Mouse (Mus musculus) lung, embryonic 14.5 days (tissue): Measurements from ENCODE around the gene Irf2. TPM values are rescaled to one million over a fixed set of nuclear protein-coding genes. Genes with fewer than 3 reads are reported as not detected.

Source experiments
- ATAC-seq: fragments of 200-750 bp; cut with Nextera tagmentation; 2 replicates; pipeline ENCODE4 v1.8.0; 2017; ENCODE audit warnings: mild to moderate bottlenecking, moderate TSS enrichment, moderate library complexity; ENCODE audit not compliant: insufficient read depth
- DNase-seq: peaks from one replicate; pipeline ENCODE4 v3.0.0-alpha.2; 2015
- H3K27ac ChIP-seq: fragments of 300-500 bp; sonication (generic); 2 replicates; pipeline ENCODE4 v1.5.1; 2014; ENCODE audit warnings: low read depth, mild to moderate bottlenecking, moderate library complexity
- H3K27me3 ChIP-seq: fragments of 300-500 bp; sonication (generic); 2 replicates; pipeline ENCODE4 v1.6.1; 2014; ENCODE audit warnings: low read length, control low read depth; ENCODE audit not compliant: insufficient read depth
- H3K36me3 ChIP-seq: fragments of 300-500 bp; sonication (generic); 2 replicates; pipeline ENCODE4 v1.6.1; 2014; ENCODE audit warnings: control low read depth; ENCODE audit not compliant: insufficient read depth
- H3K4me1 ChIP-seq: fragments of 300-500 bp; sonication (generic); 2 replicates; pipeline ENCODE4 v1.6.1; 2014; ENCODE audit warnings: antibody characterized with exemption, control low read depth; ENCODE audit not compliant: insufficient read depth
- H3K4me2 ChIP-seq: fragments of 300-500 bp; sonication (generic); 2 replicates; pipeline ENCODE4 v1.6.1; 2014; ENCODE audit warnings: mild to moderate bottlenecking
- H3K4me3 ChIP-seq: fragments of 300-500 bp; sonication (generic); 2 replicates; pipeline ENCODE4 v1.5.1; 2014; ENCODE audit warnings: low read depth, low read length
- H3K9ac ChIP-seq: fragments of 300-500 bp; sonication (generic); 2 replicates; pipeline ENCODE4 v1.6.1; 2014
- H3K9me3 ChIP-seq: fragments of 300-500 bp; sonication (generic); 2 replicates; pipeline ENCODE4 v1.6.1; 2016; ENCODE audit warnings: low read depth, low read length, control low read depth
- CTCF ChIP-seq: IDR thresholded peaks from 2 replicates; pipeline ENCODE4 v1.5.1; 2016; ENCODE audit warnings: antibody characterized with exemption, low read depth
- WGBS: fragments of 180-500 bp; shearing (Covaris S2); extraction: QIAGEN DNeasy Blood & Tissue Kit; methylation state at CpG from one replicate; pipeline ENCODE4 v1.1.7; 2014; 5-methylcytosine and 5-hydroxymethylcytosine counted together
- polyA plus RNA-seq: library from polyadenylated mRNA; unstranded; fragments of >200 nt; fragmentation: Nextera tagmentation; extraction: Ambion mirVana; gene quantifications from 2 replicates; pipeline ENCODE4 v1.2.1, GENCODE M21; 2014

Irf2 gene
- polyA plus RNA-seq, 1 experiment from 2014 or later, result 16.8 TPM

- Histone ChIP-seq H3K4me3 (0 out of 2 replicates have a peak overlapping the region, but pooled peaks have one; percentile 94), H3K4me1 (peaks cover 13% of the 10 kb centered on the region; the same call in 1 of the 2 replicates), H3K9me3 (no peaks in the 10 kb centered on the region; the same call in 1 of the 2 replicates), H3K27ac (peak overlapping the region; percentile 20; the same call in 1 of the 2 replicates), H3K36me3 (no peaks in the 10 kb centered on the region), H3K27me3 (no peaks in the 10 kb centered on the region), H3K9ac (no peak overlapping the region), H3K4me2 (peak overlapping the region; percentile 83)
- 67% methylated on average over 3 of the region's 3 CpGs for WGBS
- TF ChIP-seq CTCF, result no peak
- DNase-seq (peak; percentile 46), ATAC-seq (no peak)
These were observed 1.6 kb upstream of the Irf2 start for GRCm38 (mm10) chr8:46737907-46738306.

GRCm38 (mm10) chr8:46738601-46739000, 931 bp upstream of the Irf2 start:
- no peak for TF ChIP-seq CTCF
- WGBS, result 44% methylated on average over 5 of the region's 5 CpGs
- H3K27ac ChIP-seq, result peak overlapping the region; percentile 92; the same call in 1 of the 2 replicates

DNA sequence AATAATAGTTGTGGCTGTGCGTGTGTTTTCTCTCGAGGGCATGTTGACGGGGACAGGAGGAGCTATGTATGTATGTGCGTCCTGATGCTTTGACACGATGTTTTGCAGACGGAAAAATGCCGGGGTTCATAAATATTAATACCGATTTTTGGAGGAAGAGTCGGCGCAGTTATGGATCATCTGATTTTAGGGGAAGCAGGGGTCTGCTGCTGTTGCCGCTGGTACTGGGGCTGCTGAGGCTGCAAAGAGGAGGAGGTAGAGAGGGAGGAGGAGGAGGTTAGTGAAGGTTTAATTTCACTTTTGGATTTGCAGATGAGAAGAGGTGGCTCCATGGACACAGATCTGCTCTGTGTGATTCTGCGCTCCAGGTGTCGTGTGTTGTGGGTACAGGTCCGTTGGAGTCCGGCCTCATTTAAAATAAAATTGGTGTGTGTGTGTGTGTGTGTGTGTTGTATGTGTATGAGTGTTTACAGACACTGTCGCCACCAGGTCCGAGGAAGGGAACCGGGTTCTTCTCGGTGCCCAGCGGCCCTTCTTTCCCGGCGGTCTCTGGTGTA, 502 bp downstream of the Irf2 start:
- Histone ChIP-seq H3K36me3 (no peaks in the 10 kb centered on the region), H3K4me2 (peak overlapping the region; percentile 83), H3K9me3 (no peaks in the 10 kb centered on the region; the same call in 1 of the 2 replicates), H3K27me3 (no peaks in the 10 kb centered on the region), H3K9ac (peak overlapping the region; percentile 97), H3K4me1 (peaks cover 13% of the 10 kb centered on the region; the same call in 1 of the 2 replicates), H3K4me3 (peak overlapping the region; percentile 94), H3K27ac (peak overlapping the region; percentile 92)
- no peak for DNase-seq
- no peak for ATAC-seq
- TF ChIP-seq CTCF, result no peak
- WGBS, result under 1% methylated on average over 22 of the region's 22 CpGs

More at GRCm38 (mm10) chr8:46738601-46739000, 931 bp upstream of the Irf2 start:
- Histone ChIP-seq H3K36me3 (no peaks in the 10 kb centered on the region), H3K9me3 (no peaks in the 10 kb centered on the region; the same call in 1 of the 2 replicates), H3K4me1 (peaks cover 13% of the 10 kb centered on the region; the same call in 1 of the 2 replicates), H3K9ac (peak overlapping the region; percentile 72; the same call in 1 of the 2 replicates), H3K27me3 (no peaks in the 10 kb centered on the region), H3K4me2 (peak overlapping the region; percentile 83), H3K4me3 (peak overlapping the region; percentile 94)
- DNase-seq (no peak), ATAC-seq (no peak)

GRCm38 (mm10) chr8:46740513-46741280, 1.2 kb downstream of the Irf2 start:
- Histone ChIP-seq H3K36me3 (no peaks in the 10 kb centered on the region), H3K9ac (peak overlapping the region; percentile 97), H3K27ac (peak overlapping the region; percentile 92), H3K9me3 (no peaks in the 10 kb centered on the region; the same call in 1 of the 2 replicates), H3K4me3 (peak overlapping the region; percentile 94), H3K4me2 (peak overlapping the region; percentile 83), H3K27me3 (no peaks in the 10 kb centered on the region), H3K4me1 (peaks cover 13% of the 10 kb centered on the region; the same call in 1 of the 2 replicates)
- peak; percentile 75 for DNase-seq
- ATAC-seq, result peak; percentile 72
- TF ChIP-seq CTCF, result no peak
- WGBS, result under 1% methylated on average over 96 of the region's 97 CpGs

- peak; percentile 63 for DNase-seq
- peaks cover 13% of the 10 kb centered on the region; the same call in 1 of the 2 replicates for H3K4me1 ChIP-seq
- TF ChIP-seq CTCF, result no peak
- 0 out of 2 replicates have a peak, but pooled peaks have one; percentile 19 for ATAC-seq
- H3K27ac ChIP-seq, result peak overlapping the region; percentile 92
- H3K36me3 ChIP-seq, result no peaks in the 10 kb centered on the region
- H3K4me3 ChIP-seq, result peak overlapping the region; percentile 94
- H3K9ac ChIP-seq, result peak overlapping the region; percentile 97
- H3K4me2 ChIP-seq, result peak overlapping the region; percentile 83
- no peaks in the 10 kb centered on the region; the same call in 1 of the 2 replicates for H3K9me3 ChIP-seq
- H3K27me3 ChIP-seq, result no peaks in the 10 kb centered on the region
- WGBS, result under 1% methylated on average over 28 of the region's 28 CpGs
These were observed 1.8 kb downstream of the Irf2 start for GRCm38 (mm10) chr8:46741281-46741791.

DNA sequence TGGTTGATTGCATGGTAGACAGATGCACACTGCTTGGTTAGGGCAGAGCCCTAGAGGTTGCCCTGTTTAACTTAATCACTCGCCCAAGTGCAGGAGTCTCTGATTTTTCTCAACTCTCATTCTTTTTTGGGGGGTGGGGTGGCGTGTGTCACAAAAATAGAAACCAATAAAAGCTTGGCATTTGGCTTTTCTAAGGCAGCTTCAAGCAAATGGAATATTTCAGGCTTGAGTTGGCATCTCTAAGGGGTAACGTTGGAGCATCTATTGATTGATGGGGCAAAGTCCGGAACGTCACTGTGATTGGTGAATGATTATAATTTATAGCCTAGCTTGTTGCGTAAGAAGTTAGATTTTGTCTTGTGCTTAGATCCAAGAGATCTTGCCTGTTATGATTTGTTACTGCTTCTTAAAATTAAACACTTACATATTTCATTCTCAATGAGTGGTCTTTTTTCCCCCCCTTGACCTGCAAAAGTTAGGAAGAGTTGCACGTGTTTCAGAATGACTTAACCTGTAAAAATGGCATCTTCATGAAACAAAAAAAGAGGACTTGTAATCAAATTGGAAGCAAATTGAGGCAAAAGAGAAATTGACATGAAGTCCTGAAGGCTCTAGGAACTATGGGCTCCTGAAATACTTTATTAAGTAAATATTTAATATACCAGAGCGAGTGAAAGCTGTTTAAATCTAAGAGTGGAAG, 2.6 kb downstream of the Irf2 start:
- no peaks in the 10 kb centered on the region for H3K9me3 ChIP-seq
- peak overlapping the region; percentile 94 for H3K4me3 ChIP-seq
- peak overlapping the region; percentile 83 for H3K4me2 ChIP-seq
- H3K27ac ChIP-seq, result peak overlapping the region; percentile 92
- no peak for TF ChIP-seq CTCF
- WGBS, result 40% methylated on average over 8 of the region's 8 CpGs
- peaks cover 13% of the 10 kb centered on the region; the same call in 1 of the 2 replicates for H3K4me1 ChIP-seq
- H3K9ac ChIP-seq, result peak overlapping the region; percentile 97
- DNase-seq (peak; percentile 3), ATAC-seq (no peak)
- H3K36me3 ChIP-seq, result no peaks in the 10 kb centered on the region
- no peaks in the 10 kb centered on the region for H3K27me3 ChIP-seq
